Mouse (Mus musculus) left cerebral cortex, adult 8-10 months (tissue): ENCODE data around the gene Mrpl58. TPM values are rescaled to one million over a fixed set of nuclear protein-coding genes. Genes with fewer than 3 reads are reported as not detected.
A peak's percentile ranks its signal among the peaks of the same experiment; 100 is the strongest.

Source experiments
- DNase-seq, 2 experiments: peaks; one replicate each; pipeline ENCODE4 v3.0.0; 2022; ENCODE audit warnings: low spot score in 2 of 2
- total RNA-seq, 4 experiments: library from RNA; stranded (reverse); gene quantifications; 2 replicates each; pipeline ENCODE4 v1.2.4; 2022

The Mrpl58 gene
- total RNA-seq, 4 experiments from 2014 or later, result 118 to 125 (median 120) TPM

- DNase-seq, result no peak
These were observed 19.5 kb downstream of the Mrpl58 start for GRCm38 (mm10) chr11:115423091-115423490.

- DNase-seq, result no peak
These were observed 21.1 kb downstream of the Mrpl58 start for GRCm38 (mm10) chr11:115424666-115425065.

- no peak for DNase-seq
These were observed 22.1 kb downstream of the Mrpl58 start for GRCm38 (mm10) chr11:115425671-115426070.

- peak in 1 of 2 experiments; percentile 44 for DNase-seq
These were observed 24.2 kb downstream of the Mrpl58 start for GRCm38 (mm10) chr11:115427482-115428331.

- DNase-seq, result no peak
These were observed 25.8 kb downstream of the Mrpl58 start for GRCm38 (mm10) chr11:115429307-115429706.

- DNase-seq, result no peak
These were observed 27.0 kb downstream of the Mrpl58 start for GRCm38 (mm10) chr11:115430561-115430960.

GRCm38 (mm10) chr11:115432814-115433213 lies 29.3 kb downstream of the Mrpl58 start:
- DNase-seq, result no peak

- no peak for DNase-seq
These were observed 29.8 kb downstream of the Mrpl58 start for GRCm38 (mm10) chr11:115433342-115433741.

- no peak for DNase-seq
These were observed 32.2 kb downstream of the Mrpl58 start for GRCm38 (mm10) chr11:115435596-115436337.

- peak in 1 of 2 experiments; percentile 69 for DNase-seq
These were observed 34.1 kb downstream of the Mrpl58 start for GRCm38 (mm10) chr11:115437571-115438122.

- no peak for DNase-seq
These were observed 35.8 kb downstream of the Mrpl58 start for GRCm38 (mm10) chr11:115439326-115439725.

GRCm38 (mm10) chr11:115439906-115440595 lies 36.5 kb downstream of the Mrpl58 start, which contains the start of gene Trim80:
Trim80 (plus strand) TSS chr11:115440545.
- DNase-seq, result no peak

GRCm38 (mm10) chr11:115441417-115441816 lies 37.9 kb downstream of the Mrpl58 start:
- DNase-seq, result no peak

GRCm38 (mm10) chr11:115446906-115447305 lies 43.4 kb downstream of the Mrpl58 start:
- no peak for DNase-seq

GRCm38 (mm10) chr11:115447321-115447885 lies 43.9 kb downstream of the Mrpl58 start:
- DNase-seq, result no peak

- DNase-seq, result no peak
These were observed 44.5 kb downstream of the Mrpl58 start for GRCm38 (mm10) chr11:115448075-115448474.

GRCm38 (mm10) chr11:115448998-115449397 lies 45.4 kb downstream of the Mrpl58 start:
- DNase-seq, result no peak

- no peak for DNase-seq
These were observed 46.6 kb downstream of the Mrpl58 start for GRCm38 (mm10) chr11:115450176-115450575.

GRCm38 (mm10) chr11:115451781-115452241 lies 48.3 kb downstream of the Mrpl58 start:
- no peak for DNase-seq

- no peak for DNase-seq
These were observed 48.8 kb downstream of the Mrpl58 start for GRCm38 (mm10) chr11:115452281-115452860.

GRCm38 (mm10) chr11:115453306-115453705 lies 49.8 kb downstream of the Mrpl58 start:
- no peak for DNase-seq
